Mouse (Mus musculus): ENCODE measurements around the gene Pcnp.

The Pcnp gene

GRCm38 (mm10) chr16:56036501-56036900 lies 7.0 kb upstream of the Pcnp start:
- no peak for DNase-seq (ENCODE audit: low spot score)

- no peak for DNase-seq (ENCODE audit: low spot score)
Observed at GRCm38 (mm10) chr16:56034566-56034965, 5.0 kb upstream of the Pcnp start.

GRCm38 (mm10) chr16:56028722-56029551 lies 602 bp downstream of the Pcnp start:
- peak; percentile 66 for DNase-seq (ENCODE audit: low spot score)

DNA sequence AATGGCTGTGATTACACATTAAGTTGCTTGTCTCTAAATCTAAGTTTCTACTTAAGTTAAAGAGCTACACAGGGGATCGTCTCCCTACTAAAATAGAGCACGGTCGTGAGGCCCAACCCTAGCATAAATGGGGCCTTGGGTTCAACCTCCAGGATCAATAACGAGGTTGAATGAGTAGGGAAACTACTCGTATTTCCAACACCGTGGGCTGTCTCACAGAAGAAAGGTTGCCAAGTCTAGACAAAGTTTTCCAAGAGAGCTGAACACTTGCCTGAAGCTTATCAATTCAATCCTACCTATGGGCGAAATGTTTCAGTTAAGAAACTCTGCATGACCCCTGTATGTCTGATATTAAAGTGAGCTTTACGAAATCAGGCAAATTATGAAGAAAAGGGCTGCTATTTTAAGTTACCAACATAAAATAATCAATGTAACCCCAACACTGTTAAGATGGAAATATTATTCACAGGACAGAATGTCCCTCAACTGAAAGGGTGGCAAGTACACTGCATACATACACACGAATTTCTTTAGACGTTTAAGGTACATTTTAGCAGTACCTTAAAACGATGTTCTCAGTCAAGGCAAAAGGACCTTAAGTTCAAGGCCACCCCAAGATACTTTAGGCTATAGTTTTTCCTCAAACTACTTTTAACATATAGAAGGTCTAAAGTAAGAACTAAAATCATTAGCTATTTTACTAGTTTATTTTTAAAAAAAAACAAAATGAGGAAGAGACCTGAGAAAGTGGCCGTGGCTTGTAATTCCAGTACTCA lies 1.5 kb downstream of the Pcnp start:
- DNase-seq (ENCODE audit: low spot score) = no peak

- DNase-seq (ENCODE audit: low spot score) = no peak
Observed at GRCm38 (mm10) chr16:56019660-56020059, 9.9 kb downstream of the Pcnp start.

DNA sequence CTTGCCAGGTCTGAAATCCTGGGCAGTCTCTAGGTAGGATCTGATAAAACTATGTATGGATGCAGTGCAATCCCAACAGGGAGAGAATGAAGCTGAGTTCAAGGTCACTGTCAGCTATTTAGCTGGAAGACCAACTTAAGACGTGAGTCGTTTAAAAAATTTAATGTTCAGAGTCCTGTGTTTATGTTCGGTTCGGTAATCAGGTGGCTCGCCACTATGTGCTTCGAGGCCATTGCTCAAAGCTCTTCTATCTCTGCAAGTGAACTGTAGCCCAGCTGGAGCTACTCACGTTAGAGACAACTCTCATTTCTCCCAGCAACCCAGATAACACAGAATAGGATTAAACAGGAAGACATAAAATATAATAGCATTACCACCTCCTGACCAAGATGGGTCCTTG lies 15.5 kb downstream of the Pcnp start:
- no peak for DNase-seq (ENCODE audit: low spot score)

DNA sequence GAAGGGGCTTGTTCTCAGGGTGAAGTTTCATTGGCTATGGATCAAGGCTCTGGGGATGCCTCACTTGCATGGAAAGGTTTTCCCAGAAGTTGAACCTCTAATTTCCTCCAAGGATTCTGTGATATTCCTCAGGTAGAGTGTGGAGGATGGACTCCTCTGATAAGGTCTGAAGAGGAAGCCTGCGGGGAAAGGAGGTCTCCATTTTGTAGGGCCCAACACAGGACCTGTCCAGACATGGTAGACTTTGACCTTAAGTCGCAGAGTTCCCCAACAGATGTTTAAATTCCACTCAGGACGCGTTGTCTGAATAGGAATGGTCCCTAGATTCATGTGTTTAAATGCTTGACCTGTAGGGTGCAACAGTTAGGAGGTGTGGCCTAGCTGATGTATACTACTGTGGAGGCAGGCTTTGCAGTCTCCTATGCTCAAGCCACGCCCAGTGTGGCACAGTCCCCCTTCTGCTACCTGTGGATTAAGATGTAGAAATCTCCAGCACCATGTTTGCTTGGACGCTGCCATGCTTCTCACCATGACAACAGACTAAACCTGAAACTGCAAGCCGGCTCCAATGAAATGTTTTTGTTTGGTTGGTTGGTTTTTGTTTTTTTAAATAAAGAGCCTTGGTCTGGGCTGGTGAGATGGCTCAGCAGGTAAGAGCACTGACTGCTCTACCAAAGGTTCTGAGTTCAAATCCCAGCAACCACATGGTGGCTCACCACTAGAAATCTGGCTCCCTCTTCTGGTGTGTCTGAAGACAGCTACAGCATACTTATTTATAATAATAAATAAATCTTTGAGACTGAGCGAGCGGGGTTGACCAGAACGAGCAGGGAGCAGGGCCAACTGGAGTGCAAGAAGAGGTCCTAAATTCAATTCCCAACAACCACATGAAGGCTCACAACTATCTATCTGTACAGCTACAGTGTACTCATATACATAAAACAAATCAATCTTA lies 16.5 kb downstream of the Pcnp start:
- DNase-seq (ENCODE audit: low spot score) = no peak

- no peak for DNase-seq (ENCODE audit: low spot score)
Observed at GRCm38 (mm10) chr16:56008862-56009261, 20.7 kb downstream of the Pcnp start.

- DNase-seq (ENCODE audit: low spot score) = no peak
Observed at GRCm38 (mm10) chr16:56006798-56007197, 22.7 kb downstream of the Pcnp start.

DNA sequence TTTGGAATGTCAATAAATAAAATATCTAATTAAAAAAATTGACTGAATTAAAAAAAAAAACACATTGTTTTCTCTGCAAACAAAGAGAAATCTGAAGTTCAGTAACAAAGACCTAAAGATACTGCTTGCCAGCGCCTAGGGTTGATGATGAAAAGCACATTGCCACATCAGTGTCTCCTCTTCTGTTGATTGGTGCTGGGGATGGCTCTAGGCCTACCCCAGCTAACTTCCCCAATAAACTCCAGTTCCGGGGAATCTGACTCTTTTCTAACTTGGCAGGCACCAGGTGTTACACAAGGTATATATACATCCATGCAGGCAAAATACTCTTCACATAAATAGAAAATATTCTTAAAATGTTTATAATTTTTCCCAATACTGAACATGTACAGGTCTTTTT lies 35.3 kb downstream of the Pcnp start:
- DNase-seq (ENCODE audit: low spot score) = no peak

DNA sequence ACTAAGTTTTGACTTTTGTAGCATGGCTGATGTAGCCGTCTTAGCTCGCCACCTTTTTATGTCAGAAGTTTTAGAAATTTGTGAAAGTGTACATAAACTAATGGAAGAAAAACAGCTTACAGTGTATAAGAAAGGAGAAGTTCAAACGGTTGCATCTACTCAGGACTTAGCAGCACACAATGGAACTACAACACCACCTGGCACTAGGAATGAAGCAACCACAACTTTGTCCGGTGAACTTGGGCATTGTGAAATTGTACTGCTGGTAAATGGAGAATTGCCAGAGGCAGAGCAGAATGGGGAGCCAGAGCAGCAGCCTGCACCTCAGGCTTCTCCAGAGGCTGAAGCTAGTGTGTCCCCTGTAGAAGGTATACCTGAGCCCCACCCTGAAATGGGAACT lies 39.2 kb downstream of the Pcnp start:
- DNase-seq (ENCODE audit: low spot score) = no peak

DNA sequence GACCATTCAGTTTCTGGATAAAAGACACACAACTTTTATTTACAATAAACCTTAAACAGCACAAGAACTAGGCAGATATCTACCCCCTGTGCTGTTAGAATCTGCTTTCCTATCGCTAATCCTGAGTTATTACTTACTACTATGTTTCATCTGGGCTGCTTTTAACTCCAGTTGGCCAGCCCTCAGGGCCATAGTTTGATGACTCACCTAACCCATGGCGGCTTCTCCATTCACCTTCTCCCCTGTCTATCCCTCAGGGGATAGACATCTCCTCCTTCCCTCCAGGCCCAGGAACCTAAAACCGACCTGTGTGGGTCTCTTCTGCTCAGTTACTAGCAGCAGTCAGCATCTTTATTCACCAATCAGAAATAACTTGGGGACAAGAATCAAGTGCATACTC lies 43.5 kb downstream of the Pcnp start:
- DNase-seq (ENCODE audit: low spot score) = no peak

DNA sequence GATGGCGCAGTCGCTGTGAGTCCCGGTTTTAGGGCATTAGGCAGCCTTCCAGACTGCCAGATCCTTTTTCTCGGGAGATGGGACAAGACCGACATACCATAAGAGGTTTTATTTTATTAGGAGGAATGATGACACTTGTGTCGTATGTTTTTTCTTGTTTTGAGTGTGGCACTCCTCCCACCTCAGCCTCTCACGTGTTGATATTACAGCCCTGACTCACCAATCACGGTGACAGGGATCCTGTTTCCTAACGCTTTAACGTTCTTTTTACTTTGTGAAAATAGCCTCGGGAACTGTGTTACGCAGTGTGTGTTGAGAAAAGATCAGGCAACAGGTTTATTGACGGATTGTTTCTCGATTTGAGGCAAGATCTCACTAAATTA lies 54.6 kb downstream of the Pcnp start:
- peak; percentile 44 for DNase-seq (ENCODE audit: low spot score)

DNA sequence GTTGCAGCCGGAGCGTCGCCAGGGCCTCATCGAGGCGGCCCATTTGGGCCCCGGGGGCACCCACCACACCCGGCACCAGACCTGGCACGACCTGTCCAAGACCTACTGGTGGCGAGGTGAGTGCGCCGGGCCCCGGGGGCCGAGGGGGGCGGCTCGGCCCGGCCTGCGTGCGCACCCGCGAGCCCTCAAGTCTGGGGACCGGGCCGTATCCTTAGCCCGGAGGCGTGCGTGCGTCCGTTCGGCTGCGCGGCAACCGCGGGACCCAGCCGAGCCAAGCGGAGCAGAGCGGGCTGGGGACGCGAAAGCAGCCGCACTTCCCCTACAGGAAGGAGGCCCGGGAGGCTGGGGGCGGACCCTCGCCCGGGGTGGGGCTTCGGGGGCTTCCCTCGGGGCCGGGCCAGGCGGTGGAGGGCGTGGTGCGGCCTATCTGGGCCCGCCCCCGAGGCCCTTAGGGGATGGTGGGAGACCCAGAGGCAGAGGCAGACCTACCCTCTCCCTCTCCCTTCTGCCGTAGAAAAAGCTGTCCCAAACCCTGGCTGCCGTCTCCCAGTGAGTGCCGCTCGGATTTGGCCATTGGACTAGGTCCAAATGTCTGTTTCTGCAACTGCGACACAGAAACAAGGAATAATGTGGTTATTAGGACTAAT lies 55.2 kb downstream of the Pcnp start:
- DNase-seq (ENCODE audit: low spot score) = peak; percentile 93

- DNase-seq (ENCODE audit: low spot score) = peak; percentile 100
Observed at GRCm38 (mm10) chr16:55973431-55974255, 55.9 kb downstream of the Pcnp start, which contains the start of gene Zbtb11. Zbtb11 (plus strand) TSS chr16:55973883.

DNA sequence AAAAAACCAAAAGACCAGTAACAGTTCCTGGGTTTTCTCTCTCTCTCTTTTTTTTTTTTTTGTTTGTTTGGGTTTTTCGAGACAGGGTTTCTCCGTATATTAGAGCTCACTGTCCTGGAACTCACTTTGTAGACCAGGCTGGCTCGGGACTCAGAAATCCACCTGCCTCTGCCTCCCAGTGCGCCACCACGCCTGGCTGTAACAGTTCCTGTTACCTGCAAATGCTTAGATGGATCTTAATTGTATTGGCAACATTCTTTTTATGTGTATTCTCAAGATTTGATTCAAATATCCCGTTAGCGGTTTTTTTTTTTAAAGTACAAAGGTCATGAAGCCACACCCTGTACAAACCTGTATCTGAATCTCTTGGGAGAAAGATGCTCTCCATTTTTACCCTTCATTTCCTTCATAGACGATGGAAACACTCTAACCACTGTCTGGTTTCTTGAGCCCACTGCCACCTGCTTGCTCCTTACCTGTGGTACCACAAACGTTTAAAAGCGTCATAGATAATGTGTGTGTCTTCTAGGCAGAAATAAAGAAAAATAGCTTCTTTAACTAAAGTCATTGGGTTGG lies 56.8 kb downstream of the Pcnp start:
- DNase-seq (ENCODE audit: low spot score) = no peak

DNA sequence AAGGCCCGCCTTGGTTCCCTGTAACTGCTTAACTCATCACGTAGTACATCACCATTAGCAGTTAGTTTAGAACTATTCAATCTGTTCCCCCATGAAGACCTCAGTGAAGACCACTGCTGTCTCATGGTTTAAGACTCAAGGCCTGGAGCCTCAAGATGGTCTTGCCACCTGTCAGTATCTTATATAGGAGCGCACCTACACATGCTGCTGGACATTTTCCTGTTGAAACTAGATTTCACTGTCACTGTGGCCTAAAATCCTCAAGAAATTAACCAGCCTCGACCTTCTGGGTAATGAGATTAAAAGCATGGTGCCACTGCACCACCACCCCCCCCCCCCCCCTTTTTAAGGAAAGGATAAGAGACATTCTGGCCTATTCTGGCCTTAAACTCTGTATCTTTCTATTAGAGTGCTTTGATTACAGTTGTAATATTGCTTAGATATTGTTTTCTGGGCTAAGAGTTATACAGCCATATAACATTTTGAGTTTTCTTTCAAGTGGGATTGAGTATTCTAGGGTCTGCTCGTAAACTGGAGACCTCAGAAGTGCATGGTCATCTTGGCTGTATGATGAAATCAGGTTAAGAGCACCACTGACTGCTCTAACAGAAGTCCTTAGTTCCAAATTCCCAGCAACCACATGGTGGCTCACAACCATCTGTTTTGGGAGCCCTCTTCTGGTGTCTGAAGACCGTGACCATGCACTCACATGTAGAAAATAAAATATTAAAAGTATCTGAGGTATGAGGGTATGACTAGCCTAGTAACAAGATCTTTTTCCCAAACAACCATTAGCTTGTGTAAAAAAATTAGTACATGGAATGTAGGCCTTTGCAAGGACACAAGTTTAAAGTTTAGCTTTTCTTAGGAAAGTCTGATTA lies 57.6 kb downstream of the Pcnp start:
- DNase-seq (ENCODE audit: low spot score) = no peak

GRCm38 (mm10) chr16:55970416-55970815 lies 59.1 kb downstream of the Pcnp start:
- DNase-seq (ENCODE audit: low spot score) = no peak

DNA sequence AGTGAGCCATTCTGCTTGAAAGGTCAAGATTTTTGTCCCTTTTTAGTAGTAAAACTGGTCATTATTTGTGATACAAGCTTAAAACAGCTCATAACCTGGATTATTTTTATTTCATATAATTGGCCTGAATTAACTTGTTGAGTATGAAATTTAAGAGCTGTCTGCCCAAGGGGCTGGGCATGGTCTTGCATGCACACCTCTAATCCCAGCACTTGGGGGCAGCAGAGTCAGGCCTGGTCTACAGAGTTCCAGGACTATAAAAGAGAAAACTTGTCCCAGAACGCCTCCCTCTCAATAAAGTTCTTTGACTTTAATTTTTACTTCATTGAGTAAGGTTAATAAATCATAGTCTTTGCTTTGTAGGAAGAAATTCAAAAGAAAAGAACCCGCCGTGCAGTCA lies 60.4 kb downstream of the Pcnp start:
- peak; percentile 40 for DNase-seq (ENCODE audit: low spot score)
